Mouse (Mus musculus) lung, embryonic 14.5 days (tissue): ENCODE measurements around the gene Rpgr. TPM values are rescaled to one million over a fixed set of nuclear protein-coding genes. Genes with fewer than 3 reads are reported as not detected.

Experiments used
- ATAC-seq: fragments of 200-750 bp; cut with Nextera tagmentation; 2 replicates; pipeline ENCODE4 v1.8.0; 2017; ENCODE audit warnings: mild to moderate bottlenecking, moderate TSS enrichment, moderate library complexity; ENCODE audit not compliant: insufficient read depth
- DNase-seq: peaks from one replicate; pipeline ENCODE4 v3.0.0-alpha.2; 2015
- H3K27ac ChIP-seq: fragments of 300-500 bp; sonication (generic); 2 replicates; pipeline ENCODE4 v1.5.1; 2014; ENCODE audit warnings: low read depth, mild to moderate bottlenecking, moderate library complexity
- H3K27me3 ChIP-seq: fragments of 300-500 bp; sonication (generic); 2 replicates; pipeline ENCODE4 v1.6.1; 2014; ENCODE audit warnings: low read length, control low read depth; ENCODE audit not compliant: insufficient read depth
- H3K36me3 ChIP-seq: fragments of 300-500 bp; sonication (generic); 2 replicates; pipeline ENCODE4 v1.6.1; 2014; ENCODE audit warnings: control low read depth; ENCODE audit not compliant: insufficient read depth
- H3K4me1 ChIP-seq: fragments of 300-500 bp; sonication (generic); 2 replicates; pipeline ENCODE4 v1.6.1; 2014; ENCODE audit warnings: antibody characterized with exemption, control low read depth; ENCODE audit not compliant: insufficient read depth
- H3K4me2 ChIP-seq: fragments of 300-500 bp; sonication (generic); 2 replicates; pipeline ENCODE4 v1.6.1; 2014; ENCODE audit warnings: mild to moderate bottlenecking
- H3K4me3 ChIP-seq: fragments of 300-500 bp; sonication (generic); 2 replicates; pipeline ENCODE4 v1.5.1; 2014; ENCODE audit warnings: low read depth, low read length
- H3K9ac ChIP-seq: fragments of 300-500 bp; sonication (generic); 2 replicates; pipeline ENCODE4 v1.6.1; 2014
- H3K9me3 ChIP-seq: fragments of 300-500 bp; sonication (generic); 2 replicates; pipeline ENCODE4 v1.6.1; 2016; ENCODE audit warnings: low read depth, low read length, control low read depth
- CTCF ChIP-seq: IDR thresholded peaks from 2 replicates; pipeline ENCODE4 v1.5.1; 2016; ENCODE audit warnings: antibody characterized with exemption, low read depth
- WGBS: fragments of 180-500 bp; shearing (Covaris S2); extraction: QIAGEN DNeasy Blood & Tissue Kit; methylation state at CpG from one replicate; pipeline ENCODE4 v1.1.7; 2014; 5-methylcytosine and 5-hydroxymethylcytosine counted together
- polyA plus RNA-seq: library from polyadenylated mRNA; unstranded; fragments of >200 nt; fragmentation: Nextera tagmentation; extraction: Ambion mirVana; gene quantifications from 2 replicates; pipeline ENCODE4 v1.2.1, GENCODE M21; 2014

Rpgr gene
- polyA plus RNA-seq, 1 experiment from 2014 or later = 15.1 TPM

DNA sequence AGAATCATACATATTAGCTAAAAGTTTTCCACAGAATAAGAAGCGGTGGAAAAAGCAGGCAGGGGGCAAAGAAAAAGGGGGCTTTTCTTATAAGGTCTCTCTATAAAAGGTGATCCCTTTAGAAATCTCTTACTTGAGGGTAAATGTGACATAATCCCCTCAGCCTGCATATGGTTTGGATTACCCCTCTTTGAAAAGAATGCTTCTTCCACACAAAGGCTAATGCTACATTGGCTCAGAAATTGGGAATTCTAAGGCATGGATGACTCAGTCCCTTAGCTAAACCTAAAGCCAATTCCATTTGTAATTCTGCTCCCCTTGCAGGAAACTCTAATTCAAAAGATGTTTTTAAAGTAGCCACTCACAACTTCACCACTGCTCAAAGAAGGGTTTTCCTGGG is 136.7 kb downstream of the Rpgr start:
- 81% methylated on average over 1 of the region's 1 CpGs for WGBS
- Histone ChIP-seq H3K36me3 (no peaks in the 10 kb centered on the region), H3K4me2 (no peak overlapping the region), H3K9ac (no peak overlapping the region), H3K9me3 (no peaks in the 10 kb centered on the region), H3K27ac (no peak overlapping the region), H3K4me3 (no peak overlapping the region), H3K4me1 (no peaks in the 10 kb centered on the region), H3K27me3 (no peaks in the 10 kb centered on the region)
- ATAC-seq (no peak), DNase-seq (no peak)
- no peak for TF ChIP-seq CTCF

DNA sequence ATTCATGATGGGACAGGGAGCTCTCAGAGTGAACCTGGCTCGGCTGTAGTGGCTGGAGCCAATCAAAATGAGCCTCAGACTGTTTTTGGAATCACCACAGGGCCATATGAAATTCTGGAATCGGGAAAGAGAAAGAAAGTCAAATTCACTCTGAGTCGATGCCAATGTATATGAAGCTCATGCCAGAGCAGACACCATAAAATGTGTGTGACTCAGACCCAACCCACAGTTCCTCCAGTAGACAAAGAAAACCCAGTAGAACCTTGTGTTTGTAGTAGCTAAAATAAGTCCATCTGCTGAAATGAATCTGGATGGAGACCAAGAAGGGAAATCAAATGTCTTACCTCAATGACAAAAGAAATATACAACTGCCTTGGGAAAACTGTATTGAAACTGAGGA is 142.8 kb downstream of the Rpgr start:
- Histone ChIP-seq H3K9ac (no peak overlapping the region), H3K27me3 (no peaks in the 10 kb centered on the region), H3K4me2 (no peak overlapping the region), H3K4me3 (no peak overlapping the region), H3K27ac (no peak overlapping the region), H3K36me3 (no peaks in the 10 kb centered on the region), H3K4me1 (no peaks in the 10 kb centered on the region), H3K9me3 (no peaks in the 10 kb centered on the region)
- ATAC-seq (no peak), DNase-seq (no peak)
- WGBS = 71% methylated on average over 3 of the region's 3 CpGs
- TF ChIP-seq CTCF = no peak

DNA sequence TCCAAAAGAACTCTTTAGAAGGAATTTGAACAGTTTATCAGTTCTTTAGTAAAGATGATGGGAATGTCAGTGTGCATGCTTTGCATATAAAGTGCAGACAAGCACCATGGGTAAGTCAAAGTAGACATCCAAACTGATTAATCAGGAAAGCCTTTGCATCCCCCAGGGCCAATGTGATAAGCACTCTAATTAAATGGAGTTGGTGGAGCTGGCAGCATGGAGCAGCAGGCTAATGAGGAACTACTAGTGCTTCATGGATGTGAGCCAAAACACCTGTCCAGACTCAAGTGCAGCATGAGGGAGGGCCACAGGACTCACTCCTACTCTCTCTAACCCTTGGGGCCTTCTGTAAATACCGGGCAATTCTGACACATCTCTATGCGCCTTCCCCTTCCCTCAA is 145.2 kb downstream of the Rpgr start:
- H3K9me3 ChIP-seq = no peaks in the 10 kb centered on the region
- H3K27me3 ChIP-seq = no peaks in the 10 kb centered on the region
- H3K36me3 ChIP-seq = no peaks in the 10 kb centered on the region
- DNase-seq (no peak), ATAC-seq (no peak)
- no peaks in the 10 kb centered on the region for H3K4me1 ChIP-seq
- H3K27ac ChIP-seq = no peak overlapping the region
- TF ChIP-seq CTCF = no peak
- no peak overlapping the region for H3K4me3 ChIP-seq
- WGBS = 55% methylated on average over 2 of the region's 2 CpGs
- H3K4me2 ChIP-seq = no peak overlapping the region
- no peak overlapping the region for H3K9ac ChIP-seq

DNA sequence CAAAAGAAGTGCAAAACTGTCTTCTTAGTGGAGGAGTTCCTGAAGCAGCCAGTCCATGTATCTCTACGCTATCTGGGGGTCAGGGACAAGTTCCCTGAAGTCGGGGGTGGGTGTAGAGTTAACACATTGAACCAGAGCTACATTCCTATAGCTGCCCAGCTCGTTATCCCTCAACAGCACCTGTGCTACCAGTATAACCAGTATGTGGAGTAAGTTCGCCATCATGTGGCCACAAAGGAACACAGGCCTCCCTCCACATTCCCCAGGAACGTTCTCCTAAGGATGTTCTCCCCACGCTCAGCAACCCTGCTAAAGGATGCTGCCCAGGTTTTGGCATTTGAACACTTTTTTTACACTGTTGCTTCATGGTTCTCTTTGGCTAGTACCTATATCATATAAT is 146.0 kb downstream of the Rpgr start:
- DNase-seq = peak; percentile 42
- no peaks in the 10 kb centered on the region for H3K36me3 ChIP-seq
- WGBS = 21% methylated on average over 6 of the region's 6 CpGs
- H3K27me3 ChIP-seq = no peaks in the 10 kb centered on the region
- no peak for ATAC-seq
- H3K4me1 ChIP-seq = no peaks in the 10 kb centered on the region
- no peak overlapping the region for H3K9ac ChIP-seq
- no peak overlapping the region for H3K4me3 ChIP-seq
- no peak overlapping the region for H3K27ac ChIP-seq
- H3K4me2 ChIP-seq = no peak overlapping the region
- no peaks in the 10 kb centered on the region for H3K9me3 ChIP-seq
- peak; percentile 53 for TF ChIP-seq CTCF

DNA sequence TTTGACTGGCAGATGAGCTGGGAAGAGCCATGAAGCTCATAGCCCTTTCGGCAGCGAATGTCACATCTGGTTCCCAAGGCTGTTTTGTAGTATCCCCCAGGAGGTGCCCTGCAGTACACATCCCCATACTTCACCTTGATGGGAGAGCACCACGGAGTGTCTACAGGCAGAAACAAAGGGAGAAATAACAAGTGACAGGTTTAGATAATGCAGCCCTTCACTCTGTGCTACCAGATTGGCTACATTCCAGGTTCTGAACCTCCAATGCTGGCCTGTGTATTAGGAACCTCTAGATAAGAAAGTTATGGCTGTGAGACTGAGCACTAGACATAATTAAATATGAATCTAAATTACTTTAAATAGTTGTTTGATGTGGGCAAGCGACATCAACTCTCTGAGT is 147.3 kb downstream of the Rpgr start:
- no peak overlapping the region for H3K4me3 ChIP-seq
- no peak overlapping the region for H3K27ac ChIP-seq
- H3K9me3 ChIP-seq = no peaks in the 10 kb centered on the region
- 53% methylated on average over 4 of the region's 4 CpGs for WGBS
- H3K4me2 ChIP-seq = no peak overlapping the region
- H3K4me1 ChIP-seq = no peaks in the 10 kb centered on the region
- H3K36me3 ChIP-seq = no peaks in the 10 kb centered on the region
- DNase-seq (no peak), ATAC-seq (no peak)
- H3K27me3 ChIP-seq = no peaks in the 10 kb centered on the region
- TF ChIP-seq CTCF = no peak
- no peak overlapping the region for H3K9ac ChIP-seq

DNA sequence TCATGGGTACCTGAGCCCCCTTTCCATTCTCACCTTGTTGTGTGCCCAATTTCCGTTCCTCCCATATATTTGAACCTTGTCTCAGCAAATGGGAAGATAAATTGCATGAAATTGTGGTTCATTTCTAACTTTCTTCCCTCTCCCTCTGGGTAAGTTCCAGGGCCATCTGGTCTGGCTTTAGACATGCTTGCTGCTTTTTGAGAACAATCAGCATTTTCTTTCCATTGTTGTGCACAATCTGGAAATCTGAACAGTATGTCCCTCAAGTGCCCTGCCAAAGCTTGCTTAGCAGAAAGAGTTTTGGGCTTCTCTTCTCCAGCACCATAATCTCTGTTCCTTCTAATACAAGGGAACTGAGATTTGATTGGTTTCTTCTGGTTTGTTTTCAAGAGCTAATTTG is 152.9 kb downstream of the Rpgr start:
- no peaks in the 10 kb centered on the region for H3K27me3 ChIP-seq
- H3K4me1 ChIP-seq = no peaks in the 10 kb centered on the region
- no peak overlapping the region for H3K27ac ChIP-seq
- 71% methylated on average over 1 of the region's 1 CpGs for whole genome bisulfite sequencing
- H3K9me3 ChIP-seq = no peaks in the 10 kb centered on the region
- H3K4me2 ChIP-seq = no peak overlapping the region
- H3K9ac ChIP-seq = no peak overlapping the region
- H3K4me3 ChIP-seq = no peak overlapping the region
- no peak for TF ChIP-seq CTCF
- H3K36me3 ChIP-seq = no peaks in the 10 kb centered on the region
- DNase-seq = no peak
- ATAC-seq = no peak

DNA sequence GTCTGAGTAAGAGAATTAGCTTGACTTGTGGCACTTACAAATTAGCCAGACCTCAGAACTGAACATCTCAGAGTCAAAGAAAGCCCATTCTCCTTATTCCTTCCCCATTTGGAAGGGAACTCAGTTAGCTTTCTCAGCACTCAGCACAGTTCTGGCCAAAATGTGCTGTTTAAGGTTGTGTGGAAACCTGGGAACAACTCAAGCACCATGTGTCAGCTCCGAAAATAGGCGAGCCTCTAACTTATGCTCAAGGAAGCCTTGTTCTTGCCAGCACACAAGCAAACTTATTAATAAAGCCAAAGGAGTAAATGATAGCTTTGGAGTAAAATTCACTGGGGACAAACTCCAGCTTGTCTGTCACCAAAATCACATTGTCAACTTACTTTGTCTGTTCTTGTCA is 153.4 kb downstream of the Rpgr start:
- Histone ChIP-seq H3K4me3 (no peak overlapping the region), H3K4me2 (no peak overlapping the region), H3K27me3 (no peaks in the 10 kb centered on the region), H3K4me1 (no peaks in the 10 kb centered on the region), H3K27ac (no peak overlapping the region), H3K9me3 (no peaks in the 10 kb centered on the region), H3K36me3 (no peaks in the 10 kb centered on the region), H3K9ac (no peak overlapping the region)
- no peak for TF ChIP-seq CTCF
- ATAC-seq (no peak), DNase-seq (no peak)
- WGBS = 81% methylated on average over 2 of the region's 2 CpGs

DNA sequence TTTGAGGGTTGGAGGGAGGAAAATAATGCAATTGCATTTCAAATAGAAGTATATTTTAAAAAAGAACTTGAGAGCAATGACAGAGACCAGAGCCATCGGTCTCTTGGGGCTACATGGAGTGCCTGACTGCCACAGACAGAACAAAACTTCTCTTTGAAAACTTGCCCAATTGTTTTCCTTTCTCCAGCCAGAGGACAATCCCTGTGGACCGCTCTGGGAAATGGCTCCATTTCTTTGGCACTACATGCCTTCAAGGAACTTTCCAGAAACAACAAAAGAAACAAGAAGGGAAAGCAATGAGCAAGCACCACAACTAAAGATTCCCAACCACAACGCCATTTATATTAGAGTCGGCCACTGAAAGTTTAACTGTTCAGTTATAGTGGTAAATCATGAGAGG is 154.5 kb downstream of the Rpgr start:
- TF ChIP-seq CTCF = no peak
- 81% methylated on average over 4 of the region's 4 CpGs for WGBS
- no peaks in the 10 kb centered on the region for H3K9me3 ChIP-seq
- DNase-seq (no peak), ATAC-seq (no peak)
- no peaks in the 10 kb centered on the region for H3K4me1 ChIP-seq
- H3K36me3 ChIP-seq = no peaks in the 10 kb centered on the region
- H3K4me2 ChIP-seq = no peak overlapping the region
- H3K9ac ChIP-seq = no peak overlapping the region
- H3K27me3 ChIP-seq = no peaks in the 10 kb centered on the region
- H3K4me3 ChIP-seq = no peak overlapping the region
- no peak overlapping the region for H3K27ac ChIP-seq
